Mouse (Mus musculus): ENCODE results near the gene Ubp1. TPM values are rescaled to one million over a fixed set of nuclear protein-coding genes. Genes with fewer than 3 reads are reported as not detected.

The Ubp1 gene
- 135 and 146 TPM in 2 replicates for polyA plus RNA-seq (2012; rRNA removed)

GRCm38 (mm10) chr9:113930534-113931374, at the start of gene Ubp1:
TSS of gene Ubp1 (plus strand) at chr9:113930934.

Other genes starting within 250 kb of the Ubp1 start
- 36.2 and 38.4 TPM in 2 replicates for gene Pdcd6ip, start 222.7 kb upstream of the Ubp1 start, polyA plus RNA-seq (2012; rRNA removed)
- gene Clasp2, start 189.5 kb upstream of the Ubp1 start, polyA plus RNA-seq (2012; rRNA removed), result 144 and 145 TPM in 2 replicates
- 39.9 and 44.3 TPM in 2 replicates for gene Fbxl2, start 115.3 kb downstream of the Ubp1 start, polyA plus RNA-seq (2012; rRNA removed)
- 0.26 and 0.45 TPM in 2 replicates for gene Susd5, start 126.2 kb downstream of the Ubp1 start, polyA plus RNA-seq (2012; rRNA removed)

Data from central nervous system, embryonic 18 days (tissue).